Mouse (Mus musculus) cerebellum, postnatal 14 days (tissue): ENCODE data around the gene Ctrc.

Experiments used
- DNase-seq, 2 experiments: peaks; one replicate each; pipeline ENCODE4 v3.0.0; 2021; ENCODE audit warnings: mixed read lengths in 2 of 2

Gene Ctrc

DNA sequence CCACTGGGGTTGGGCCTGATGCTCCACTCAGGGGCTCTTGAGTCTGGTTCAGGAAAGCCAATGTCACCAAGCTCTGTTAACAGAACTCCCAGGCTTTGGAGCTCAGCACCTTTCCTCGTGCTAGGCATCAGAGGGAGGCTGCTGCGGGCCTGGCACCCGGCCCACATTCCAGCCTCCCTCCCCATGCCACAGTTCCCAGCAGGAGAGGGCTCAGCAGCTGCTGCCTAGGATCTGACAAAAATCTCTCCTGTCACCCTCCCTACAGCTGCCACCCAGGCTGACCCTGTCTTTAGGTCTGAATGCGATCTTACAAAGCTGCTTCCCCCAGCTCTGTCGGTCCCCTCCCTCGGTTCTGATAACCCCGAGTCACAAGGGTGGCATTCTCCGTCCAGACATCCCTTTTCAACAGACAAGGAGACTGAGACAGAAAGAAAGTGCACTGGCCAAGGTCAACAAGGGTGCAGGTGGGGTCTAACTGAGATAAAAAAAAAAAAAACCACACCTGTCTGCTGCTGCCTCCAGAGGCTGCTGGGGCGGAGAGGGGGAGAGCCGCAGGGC lies 20.9 kb upstream of the Ctrc start:
- DNase-seq: peak in 1 of 2 experiments; percentile 38

DNA sequence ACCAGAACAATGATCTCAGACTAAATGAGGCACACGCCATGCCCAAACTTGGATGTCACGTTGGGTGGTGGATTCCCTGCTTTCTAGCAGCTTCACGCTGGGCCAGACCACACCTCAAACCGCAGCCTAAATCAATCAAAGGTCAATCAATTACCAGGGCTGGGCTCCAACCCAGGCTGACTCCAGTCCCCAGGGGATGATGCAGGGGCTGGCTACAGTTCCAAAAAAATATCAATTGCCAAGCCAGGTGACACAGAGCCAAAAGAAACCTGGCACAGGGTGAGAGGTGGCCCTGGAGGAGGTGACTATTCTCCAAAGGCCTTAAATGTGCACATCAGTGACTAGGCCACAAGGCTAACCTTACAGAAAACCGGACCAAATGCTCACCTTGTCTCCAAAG lies 19.4 kb upstream of the Ctrc start:
- DNase-seq: peak in 1 of 2 experiments; percentile 43

DNA sequence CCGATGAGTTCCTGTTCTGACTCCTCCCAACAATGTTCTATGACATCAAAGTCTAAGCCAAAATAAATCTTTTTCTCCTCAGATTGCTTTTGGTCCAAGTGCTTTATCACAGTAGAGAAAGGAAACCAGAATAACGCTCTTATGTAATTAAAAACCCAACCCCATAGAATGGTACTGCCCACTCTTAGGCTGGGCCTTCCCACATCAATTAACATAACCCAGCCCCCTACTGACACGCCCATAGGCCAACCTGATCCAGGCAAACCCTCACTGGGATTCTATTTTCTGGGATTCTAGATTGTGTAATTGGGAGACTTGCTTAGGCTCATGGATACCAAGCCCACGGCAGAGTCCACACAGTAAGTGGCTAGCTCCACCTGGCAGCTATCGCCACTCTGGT lies 18.8 kb upstream of the Ctrc start:
- DNase-seq: no peak

DNA sequence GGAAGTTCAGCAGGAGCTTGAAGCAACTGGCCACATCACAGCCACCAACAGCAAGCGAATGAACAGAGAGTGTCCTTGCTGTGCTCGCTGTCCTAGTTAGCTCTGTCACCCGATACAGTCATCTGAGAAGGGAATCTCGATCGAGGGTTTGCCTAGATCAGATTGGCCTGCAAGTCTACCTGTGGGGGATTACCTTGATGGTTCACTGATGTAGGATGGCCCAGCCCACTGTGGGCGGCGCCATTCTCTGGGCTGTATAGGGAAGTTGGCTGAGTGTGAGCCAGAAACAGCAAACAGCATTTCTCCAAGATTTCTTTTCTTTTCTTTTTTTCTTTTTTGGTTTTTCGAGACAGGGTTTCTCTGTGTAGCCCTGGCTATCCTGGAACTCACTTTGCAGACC lies 18.3 kb upstream of the Ctrc start:
- DNase-seq: no peak

DNA sequence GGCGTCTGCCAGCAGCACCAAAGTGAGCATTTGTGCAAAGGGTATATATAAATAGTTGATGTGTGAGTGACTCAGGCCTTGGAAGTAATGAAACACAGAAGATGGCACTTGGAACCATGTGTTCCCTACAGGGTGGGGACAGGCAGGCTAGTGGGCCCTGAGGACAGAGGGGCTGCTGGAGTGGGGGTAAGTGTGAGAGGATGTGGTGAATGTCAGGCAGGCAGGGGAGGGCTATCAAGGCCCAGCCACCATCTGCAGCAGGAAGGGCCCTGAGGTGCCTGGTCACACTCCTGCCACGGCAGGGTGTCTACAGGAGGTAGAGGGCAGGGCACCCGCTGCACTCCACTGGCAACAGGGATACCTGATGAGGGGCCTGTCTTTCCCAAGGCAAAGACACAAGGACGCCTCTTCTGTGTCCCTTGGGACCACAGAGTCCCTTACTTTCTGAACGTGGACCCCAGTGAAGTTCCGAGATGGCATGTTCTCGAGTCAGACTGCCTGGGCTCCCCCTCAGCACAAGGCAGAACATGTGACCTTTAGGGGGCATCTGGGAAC lies 17.6 kb upstream of the Ctrc start:
- DNase-seq: no peak

DNA sequence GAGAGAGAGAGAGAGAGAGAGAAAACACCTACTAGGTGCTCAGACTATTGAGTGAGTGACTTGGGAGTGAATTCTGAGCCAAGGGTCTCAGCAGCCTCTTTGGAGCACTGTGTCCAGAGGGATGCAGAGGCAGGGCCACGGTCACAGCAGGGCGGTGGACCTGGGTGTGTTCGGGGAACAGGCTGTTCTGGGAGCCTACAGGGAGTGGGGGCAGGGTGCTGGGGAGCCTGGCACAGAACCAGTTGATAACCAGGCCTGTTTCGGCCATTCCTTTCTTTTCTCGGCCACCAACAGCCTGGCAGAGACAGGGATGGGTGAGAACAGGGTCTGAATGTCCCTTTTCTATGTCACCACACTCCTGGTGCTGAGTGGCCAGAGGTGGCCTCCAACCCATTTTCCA lies 16.7 kb upstream of the Ctrc start:
- no peak for DNase-seq

DNA sequence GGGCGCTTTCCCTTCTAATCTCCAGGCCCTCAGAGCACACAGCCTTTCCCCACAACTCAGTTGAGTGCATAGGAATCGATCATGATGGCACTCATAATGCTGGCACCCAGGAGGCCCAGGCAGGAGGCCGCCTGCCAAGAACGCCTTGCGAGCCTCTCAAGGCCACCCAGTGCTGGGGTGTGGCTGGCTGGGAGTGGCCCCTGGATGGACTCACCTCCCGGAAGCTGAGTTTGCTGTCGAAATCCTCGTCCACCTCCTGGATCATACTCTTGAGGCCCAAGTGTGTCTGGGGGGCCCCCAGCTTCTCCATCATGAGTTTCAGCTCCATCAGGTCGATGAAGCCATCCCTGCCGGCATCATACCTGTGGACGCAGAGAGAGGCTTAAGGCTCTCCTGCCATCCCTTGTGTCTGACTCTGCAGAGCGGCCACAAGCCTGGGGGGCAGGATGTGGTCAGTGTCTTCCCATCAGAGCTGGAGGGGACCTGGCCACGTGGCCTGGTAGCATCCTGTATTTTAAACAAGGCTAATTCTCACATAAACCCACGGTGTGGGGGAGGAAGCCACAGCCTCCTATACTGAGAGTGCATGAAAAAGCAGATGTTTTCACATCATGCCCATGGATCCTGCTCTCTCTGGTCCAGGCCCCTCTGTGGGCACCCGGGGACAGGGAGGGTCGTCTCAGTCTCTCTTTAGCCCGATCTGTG lies 15.6 kb upstream of the Ctrc start:
- no peak for DNase-seq

DNA sequence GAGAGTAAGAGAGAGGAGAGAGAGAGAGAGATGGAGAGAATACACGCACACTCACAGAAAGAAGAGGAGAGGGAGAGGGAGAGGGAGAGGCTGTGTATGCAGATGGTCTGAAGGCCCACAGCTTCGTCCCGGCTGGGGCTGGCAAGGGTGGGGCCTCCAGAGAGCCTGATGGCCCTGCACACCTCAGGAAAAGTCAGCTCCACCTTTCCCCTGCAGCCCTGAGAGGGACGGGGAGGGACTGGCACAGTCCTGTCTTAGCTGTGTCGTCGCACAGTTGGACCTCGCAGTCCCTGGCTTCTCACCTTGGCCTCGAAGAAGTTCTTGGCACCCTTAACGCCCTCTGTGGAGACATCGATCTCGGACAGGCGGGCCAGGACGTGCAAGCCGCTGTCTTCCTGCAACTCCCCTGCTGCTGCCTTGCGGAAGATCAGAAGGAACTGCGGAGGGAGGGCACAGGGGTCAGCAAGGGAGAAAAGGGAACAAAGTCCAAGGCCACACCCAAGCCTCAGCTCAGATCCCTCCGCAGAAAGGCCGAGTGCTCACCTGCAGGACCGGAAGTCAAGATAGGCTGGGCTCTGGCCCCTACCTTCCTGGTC lies 14.2 kb upstream of the Ctrc start:
- DNase-seq: peak; percentile 37 to 52

DNA sequence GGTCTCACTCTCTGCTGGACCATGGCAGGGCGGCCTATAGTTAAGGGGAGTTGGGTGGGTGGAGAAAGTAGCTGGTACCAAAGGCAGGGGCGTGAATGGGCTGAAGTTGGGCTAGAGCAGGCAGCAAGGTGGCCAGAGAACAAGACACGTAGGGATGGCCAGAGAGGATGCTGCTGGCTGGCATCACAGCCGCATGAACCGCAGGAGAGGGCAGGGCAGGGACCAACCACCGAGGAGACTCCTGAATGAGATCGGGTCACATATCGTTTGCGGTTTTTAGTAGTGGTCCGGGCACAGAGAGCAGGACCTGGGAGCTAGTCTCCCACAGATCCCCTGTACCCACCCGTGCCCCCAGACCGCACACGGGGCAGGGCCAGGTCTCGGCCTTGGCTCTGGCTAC lies 13.2 kb upstream of the Ctrc start:
- no peak for DNase-seq

DNA sequence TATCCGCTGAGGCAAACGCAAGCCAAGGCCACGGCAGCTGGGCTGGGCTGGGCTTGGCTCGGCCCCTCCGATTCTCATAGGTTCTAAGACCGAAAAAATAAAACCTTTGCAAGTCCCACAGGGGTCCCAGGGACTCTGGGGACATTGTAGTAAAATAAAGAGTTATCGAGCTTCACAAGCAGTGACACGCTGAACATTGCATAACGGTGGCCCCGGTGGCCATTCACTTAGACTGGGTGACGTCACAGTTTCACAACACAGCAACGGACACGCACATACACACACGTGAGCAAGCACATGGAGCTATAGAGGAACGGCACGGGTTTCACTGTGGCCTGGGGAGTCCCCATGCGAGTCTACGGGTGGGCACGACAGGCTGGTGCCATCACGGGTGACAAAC lies 12.3 kb upstream of the Ctrc start:
- DNase-seq: peak; percentile 48 to 51

DNA sequence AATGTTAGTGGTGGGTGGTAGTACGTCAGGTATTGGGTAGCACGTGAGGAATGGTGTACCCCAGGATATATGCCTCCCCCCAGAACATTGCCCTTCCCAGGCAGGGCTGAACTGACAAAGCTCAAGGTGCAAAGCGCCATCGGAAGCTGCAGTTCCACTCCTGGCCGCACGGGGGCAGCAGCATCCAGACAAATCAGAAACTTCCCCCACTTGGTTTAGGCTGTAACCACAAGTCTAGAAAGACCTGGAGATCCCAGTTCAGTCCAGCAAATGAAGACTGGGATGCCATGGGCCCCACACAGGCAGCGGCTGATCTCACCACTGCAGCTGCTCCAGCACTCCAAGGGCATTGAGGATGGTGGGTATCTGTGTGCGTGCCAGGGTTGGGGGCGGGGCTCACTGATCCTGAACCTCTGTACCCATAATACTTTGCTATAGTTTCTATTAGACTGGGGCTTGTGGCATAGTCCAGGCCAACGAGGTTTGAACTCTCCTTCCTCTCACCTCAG lies 11.3 kb upstream of the Ctrc start:
- peak; percentile 93 for DNase-seq

DNA sequence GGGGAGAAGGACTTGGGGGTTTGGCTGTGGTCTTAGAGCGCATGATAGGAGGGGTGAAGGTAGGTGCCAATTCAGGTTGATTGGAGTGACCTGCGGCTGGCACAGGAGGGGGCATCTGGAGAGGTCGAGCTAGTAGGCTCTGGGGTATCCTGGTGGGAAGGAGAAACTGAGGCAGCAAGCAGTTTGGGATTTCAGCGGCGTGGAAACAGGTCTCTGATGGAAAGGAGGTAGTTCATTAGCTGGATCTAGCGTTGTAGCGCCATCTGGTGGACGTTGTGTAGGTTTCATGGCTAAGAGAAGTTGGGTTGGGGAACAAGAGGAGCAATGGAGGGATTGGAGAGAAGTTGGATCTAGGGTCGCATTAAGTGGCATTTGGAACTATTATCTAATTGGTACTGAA lies 7.3 kb upstream of the Ctrc start:
- DNase-seq: peak; percentile 81 to 88

DNA sequence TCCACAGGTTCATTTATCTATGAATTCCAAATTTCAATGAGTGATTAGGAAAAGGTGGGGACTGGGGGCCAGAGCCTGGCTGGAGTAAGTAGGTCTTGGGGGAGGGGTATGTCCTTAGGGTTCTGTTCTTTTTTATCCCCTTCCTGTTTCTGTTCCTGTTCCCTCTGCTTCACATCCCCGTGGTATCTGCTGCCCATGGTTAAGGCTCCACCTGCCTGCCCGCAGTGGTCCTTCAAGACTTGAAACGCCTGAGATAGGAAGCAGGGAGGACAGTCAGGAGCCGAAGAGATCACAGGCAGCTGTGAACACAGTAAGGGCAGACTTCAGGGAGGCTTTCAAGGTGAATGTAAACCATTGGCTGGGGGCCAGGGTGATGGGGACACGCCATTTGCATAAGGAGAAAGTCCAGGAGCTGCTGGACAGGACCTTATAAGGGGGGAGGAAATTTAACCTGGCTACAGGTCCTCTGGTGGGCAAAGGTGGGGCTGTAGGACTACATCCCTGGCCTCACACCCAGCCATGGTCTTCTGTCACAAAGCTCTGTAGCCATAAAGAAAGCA lies 11.5 kb downstream of the Ctrc start:
- DNase-seq: no peak

DNA sequence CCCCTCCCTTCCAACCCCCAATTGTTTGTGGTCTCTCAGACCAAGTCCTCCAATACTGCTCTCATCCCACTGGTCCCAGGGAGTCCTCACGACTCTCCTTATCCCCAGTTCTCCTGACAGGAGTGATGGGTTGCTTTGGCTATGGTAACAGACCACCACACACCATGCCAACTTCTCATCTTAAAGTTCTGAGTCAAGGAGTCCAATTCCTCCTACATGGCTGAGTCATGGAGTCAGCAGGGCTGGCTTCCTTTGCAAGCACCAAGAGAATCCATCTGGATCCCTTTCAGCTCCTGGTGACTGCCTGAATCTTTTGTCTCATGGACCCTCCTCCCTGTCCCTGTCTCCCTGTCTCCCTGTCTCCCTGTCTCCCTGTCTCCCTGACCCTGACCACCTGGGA lies 12.2 kb downstream of the Ctrc start:
- DNase-seq: no peak

DNA sequence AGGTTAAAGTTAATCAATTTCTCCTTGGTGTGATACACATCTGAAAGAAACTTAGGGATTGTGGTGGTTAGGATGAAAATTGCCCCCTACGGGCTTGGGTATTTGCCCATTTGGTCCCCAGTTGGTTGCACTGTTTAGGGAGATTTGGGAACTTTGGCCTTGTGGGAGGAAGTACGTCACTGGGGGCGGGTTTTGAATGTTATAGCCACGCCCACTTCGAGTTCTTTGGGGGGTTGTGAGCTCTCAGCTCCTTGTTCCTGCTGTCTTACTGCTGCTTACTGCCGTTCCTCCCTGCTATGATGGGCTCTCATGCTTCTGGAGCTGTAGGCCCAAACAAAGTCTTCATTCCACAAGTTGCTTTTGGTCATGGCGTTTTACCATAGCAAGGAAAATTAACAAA lies 14.8 kb downstream of the Ctrc start:
- DNase-seq: no peak

DNA sequence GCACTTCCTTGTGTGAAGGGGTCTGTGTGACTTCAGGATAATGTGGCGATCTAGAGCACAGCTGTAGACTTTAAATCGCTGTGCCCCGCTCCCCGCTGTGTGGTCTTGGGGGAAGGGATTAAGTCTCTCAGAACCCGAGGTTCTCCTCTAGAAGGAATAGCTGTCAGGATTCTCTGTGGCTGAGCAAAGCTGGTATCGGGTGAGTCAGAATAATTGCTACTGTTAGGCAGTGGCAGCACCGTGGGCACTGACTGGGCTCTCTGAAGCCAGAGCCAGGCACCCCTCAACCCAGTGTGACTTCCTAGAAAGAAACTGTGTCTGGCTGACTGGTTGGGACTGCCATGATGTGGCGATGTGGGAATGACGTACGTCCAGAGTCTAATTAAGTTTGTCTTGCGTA lies 15.8 kb downstream of the Ctrc start:
- no peak for DNase-seq

DNA sequence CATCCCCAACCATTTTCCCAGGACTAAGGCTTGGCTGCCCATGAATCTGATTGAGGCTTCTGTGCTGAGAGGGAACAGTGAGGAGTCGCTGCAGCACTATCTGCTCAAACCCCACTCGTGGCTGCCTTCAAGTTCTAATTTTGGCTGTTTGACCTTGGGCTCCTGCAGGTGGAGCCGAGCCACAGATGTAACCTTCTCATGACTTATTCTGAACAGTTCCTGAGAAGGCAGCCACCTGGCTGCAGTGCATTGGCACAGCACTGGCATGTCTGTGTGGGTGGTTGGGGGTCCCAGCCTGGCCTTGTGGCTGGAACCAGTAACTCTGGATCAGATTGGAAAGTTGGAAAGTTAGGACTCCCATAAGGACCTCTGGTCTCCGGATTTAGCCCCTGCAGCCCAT lies 18.0 kb downstream of the Ctrc start:
- DNase-seq: no peak

DNA sequence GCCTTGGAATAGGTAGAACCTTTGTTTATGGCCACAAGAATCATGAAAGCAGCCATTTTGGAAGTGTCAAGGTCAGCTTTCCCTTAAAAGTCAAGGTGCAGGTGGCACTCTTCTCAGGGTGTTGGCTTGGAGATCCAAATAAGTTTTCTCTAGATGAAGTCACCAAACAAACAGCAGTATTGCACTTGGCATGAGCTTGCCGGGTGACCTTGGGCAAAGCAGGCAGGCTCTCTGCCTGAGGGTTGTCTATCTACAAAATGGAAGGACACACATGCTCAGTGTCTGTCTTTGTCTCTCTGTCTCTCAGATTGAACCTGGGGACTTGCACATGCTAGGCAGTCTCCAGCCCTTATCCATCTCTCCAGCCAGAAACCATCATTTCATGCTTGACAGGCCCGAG lies 18.8 kb downstream of the Ctrc start:
- DNase-seq: no peak

DNA sequence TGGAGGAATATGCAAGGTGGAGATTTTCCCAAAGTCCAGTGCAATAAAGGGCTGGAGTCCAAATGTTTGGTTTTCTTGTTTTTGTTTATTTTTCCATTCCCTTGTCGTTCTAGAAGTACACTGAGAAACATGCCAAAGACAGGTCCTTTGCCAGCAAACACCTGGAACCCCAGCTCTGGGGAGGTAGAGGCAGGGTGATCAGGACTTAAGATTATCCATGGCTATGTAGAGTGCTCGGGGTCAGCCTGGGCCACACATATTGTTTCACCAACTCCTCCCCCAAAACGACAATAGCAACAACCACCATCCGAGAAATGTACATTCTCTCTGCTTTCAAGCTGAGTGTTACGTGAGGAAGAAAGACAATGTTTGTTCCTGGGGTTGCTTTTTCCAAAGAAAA lies 20.1 kb downstream of the Ctrc start, which contains the start of gene Cela2a:
Gene Cela2a (minus strand): TSS at position 101 of the 400 bp plus-strand sequence.
- DNase-seq: no peak

DNA sequence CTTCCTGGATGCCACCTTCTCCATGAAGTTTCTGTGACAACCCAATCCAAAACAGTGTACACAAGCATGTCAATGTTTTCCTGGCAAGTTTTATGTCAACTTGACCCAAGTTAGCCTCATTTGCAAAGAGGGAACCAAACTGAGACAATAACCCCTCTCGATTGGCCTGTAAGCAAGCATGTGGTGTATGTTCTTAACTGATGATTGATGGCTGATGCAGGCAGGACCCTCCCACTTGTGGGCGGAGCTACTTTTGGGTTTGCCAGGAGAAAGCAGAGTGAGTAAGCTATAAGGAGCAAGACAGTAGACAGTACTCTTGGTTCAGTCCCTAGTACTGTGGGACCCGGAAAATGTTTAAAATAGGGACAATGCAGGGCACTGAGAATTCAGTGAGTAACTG lies 23.2 kb downstream of the Ctrc start:
- DNase-seq: no peak

DNA sequence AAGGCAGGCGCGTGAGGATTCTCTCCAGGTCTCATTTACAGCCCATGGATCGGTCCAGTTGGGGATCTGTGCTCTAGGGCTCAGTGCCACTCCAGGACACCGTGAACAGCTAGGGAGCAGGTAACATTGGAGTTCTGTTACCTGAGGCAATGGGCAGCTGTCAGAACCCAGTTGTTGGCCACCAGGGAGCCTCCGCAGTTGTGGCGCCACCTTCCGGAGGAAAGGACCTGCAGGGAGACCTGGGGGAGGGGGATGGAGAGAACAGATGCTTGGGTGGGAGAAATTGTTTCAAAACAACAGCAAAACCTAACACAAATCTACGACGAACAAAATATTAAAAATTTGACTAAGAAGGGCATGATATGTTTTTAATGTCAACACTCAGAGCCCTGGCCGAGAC lies 24.1 kb downstream of the Ctrc start:
- no peak for DNase-seq

DNA sequence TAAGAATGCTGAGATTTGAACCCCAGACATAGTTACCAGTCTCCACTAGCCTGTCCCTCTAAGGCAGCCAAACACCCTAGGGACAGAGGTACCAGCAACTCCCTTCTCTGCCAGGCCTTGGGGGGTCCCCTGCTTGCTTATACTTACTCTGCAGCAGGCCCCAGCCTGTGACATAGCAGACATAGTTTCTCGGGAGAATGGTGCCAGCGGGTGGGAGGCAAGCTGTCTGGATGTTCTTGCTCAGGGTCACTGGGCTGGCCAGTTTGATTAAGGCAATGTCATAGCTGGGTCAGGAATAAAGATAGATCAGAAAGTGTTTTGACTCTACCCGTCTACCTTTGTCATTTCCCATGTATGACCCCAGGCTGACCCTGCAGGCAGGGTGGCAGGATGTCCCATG lies 25.0 kb downstream of the Ctrc start:
- DNase-seq: no peak

DNA sequence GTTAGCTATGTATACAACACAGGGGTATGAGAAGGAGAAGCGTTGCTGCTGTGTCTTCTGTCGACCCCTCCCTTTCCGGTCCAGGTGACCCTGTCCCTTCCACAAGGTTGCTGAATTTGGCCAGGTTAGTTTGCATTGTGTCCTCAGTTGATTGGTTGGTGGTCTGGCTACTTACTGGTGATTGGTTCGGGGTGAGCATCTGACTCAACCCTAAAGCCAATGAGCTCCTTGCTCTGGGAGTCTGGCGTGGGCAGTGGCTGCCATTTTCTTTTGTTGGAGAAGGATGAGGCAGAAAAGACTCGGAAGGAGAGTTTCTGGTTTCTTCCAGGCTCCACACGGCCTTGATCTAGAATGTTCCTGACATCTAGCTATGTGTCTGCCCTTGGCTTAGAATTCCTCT lies 26.8 kb downstream of the Ctrc start:
- DNase-seq: no peak

DNA sequence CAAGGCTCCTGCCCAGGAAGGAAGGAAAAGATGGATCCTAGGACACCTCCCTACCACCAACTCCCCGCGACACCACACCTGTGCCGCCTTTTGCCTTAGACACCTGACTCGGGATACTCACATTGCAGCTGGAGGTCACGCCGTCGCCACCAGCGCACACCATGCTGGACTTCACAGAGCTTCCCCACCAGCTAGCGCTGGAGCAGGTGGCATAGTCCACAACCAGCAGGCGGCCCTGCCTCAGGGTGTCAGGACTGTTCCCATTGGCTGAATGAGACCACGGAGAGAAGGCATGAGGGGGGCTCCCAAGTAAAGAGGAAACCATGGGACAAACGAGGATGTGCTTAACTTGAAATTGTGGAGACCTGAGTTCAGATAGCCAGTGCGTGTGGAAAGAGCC lies 27.3 kb downstream of the Ctrc start:
- no peak for DNase-seq
